Mouse (Mus musculus) layer of hippocampus, adult 11-12 months (tissue): ENCODE results near the gene Pcsk4.

ENCODE experiments used
- DNase-seq: peaks from one replicate; pipeline ENCODE4 v3.0.0; 2022; ENCODE audit warnings: low spot score

The Pcsk4 gene

GRCm38 (mm10) chr10:80297526-80298133, 31.7 kb downstream of the Pcsk4 start:
- DNase-seq, result no peak

- no peak for DNase-seq
Observed at GRCm38 (mm10) chr10:80296824-80297223, 32.5 kb downstream of the Pcsk4 start.

- DNase-seq, result peak; percentile 82
Observed at GRCm38 (mm10) chr10:80295618-80296425, 33.5 kb downstream of the Pcsk4 start, which contains the start of gene Apc2. Apc2 (plus strand) TSS chr10:80295977.

GRCm38 (mm10) chr10:80294788-80295303, 34.5 kb downstream of the Pcsk4 start:
- no peak for DNase-seq

- DNase-seq, result no peak
Observed at GRCm38 (mm10) chr10:80294311-80294710, 35.0 kb downstream of the Pcsk4 start.

GRCm38 (mm10) chr10:80293325-80293724, 36.0 kb downstream of the Pcsk4 start:
- DNase-seq, result no peak

- DNase-seq, result peak; percentile 93
Observed at GRCm38 (mm10) chr10:80292251-80293146, 36.8 kb downstream of the Pcsk4 start, which contains the start of gene Rps15. Rps15 (plus strand) TSS chr10:80292453.

GRCm38 (mm10) chr10:80288657-80289056, 40.6 kb downstream of the Pcsk4 start:
- DNase-seq, result no peak

- no peak for DNase-seq
Observed at GRCm38 (mm10) chr10:80288097-80288496, 41.2 kb downstream of the Pcsk4 start.

GRCm38 (mm10) chr10:80285222-80286070, 43.9 kb downstream of the Pcsk4 start:
- no peak for DNase-seq

- DNase-seq, result no peak
Observed at GRCm38 (mm10) chr10:80282481-80283441, 46.5 kb downstream of the Pcsk4 start.

- no peak for DNase-seq
Observed at GRCm38 (mm10) chr10:80281921-80282371, 47.4 kb downstream of the Pcsk4 start.

GRCm38 (mm10) chr10:80281304-80281703, 48.0 kb downstream of the Pcsk4 start:
- no peak for DNase-seq

GRCm38 (mm10) chr10:80279273-80279672, 50.0 kb downstream of the Pcsk4 start:
- DNase-seq, result no peak

GRCm38 (mm10) chr10:80278390-80278789, 50.9 kb downstream of the Pcsk4 start:
- DNase-seq, result no peak

GRCm38 (mm10) chr10:80276238-80276637, 53.1 kb downstream of the Pcsk4 start:
- no peak for DNase-seq

GRCm38 (mm10) chr10:80273847-80274246, 55.5 kb downstream of the Pcsk4 start:
- DNase-seq, result no peak

- no peak for DNase-seq
Observed at GRCm38 (mm10) chr10:80271870-80272585, 57.3 kb downstream of the Pcsk4 start.
